Mouse (Mus musculus): ENCODE measurements around the gene Matk.

DNA sequence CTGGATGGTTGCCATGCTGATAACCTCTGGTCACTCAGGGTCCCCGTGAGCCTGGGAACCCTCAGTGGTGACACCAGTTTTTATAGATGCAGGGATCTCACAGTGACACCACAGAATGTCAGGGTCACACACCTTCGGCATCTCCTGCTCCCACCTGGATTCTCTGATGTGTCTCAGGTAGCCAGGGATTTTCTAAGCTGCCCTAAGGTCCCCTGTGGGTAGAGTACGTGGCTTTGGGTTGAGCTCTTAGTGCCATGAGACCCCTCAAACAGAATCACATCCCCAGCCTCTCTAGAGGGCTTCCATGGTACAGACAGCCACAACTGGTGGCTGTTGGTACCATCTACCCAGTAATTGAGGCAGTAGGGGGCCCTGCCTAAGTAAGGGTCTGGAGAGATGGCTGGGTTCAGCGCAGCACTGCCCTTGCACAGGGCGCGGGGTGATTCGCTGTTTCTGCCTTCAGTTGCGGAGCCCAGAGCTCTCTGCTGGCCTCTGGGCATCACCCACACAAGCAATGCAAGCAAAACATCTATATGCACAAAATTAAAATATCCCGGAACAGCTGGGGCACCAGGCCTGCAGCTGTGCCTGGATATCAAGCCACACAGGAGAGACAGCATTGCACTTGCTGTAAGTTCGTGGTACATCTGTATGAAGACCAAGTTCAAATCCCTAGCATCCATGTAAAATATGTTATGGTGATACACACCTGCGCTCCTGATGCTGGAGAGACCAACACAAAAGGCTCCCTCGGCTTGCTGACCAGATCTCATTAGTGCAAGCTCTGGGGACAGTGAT is 16.1 kb upstream of the Matk start:
- no peak for TF ChIP-seq CTCF (conservative IDR thresholded peaks at IDR 0.05; ENCODE audit: low read length)
- TF ChIP-seq POU5F1 (IDR thresholded peaks at IDR 0.05; ENCODE audit: borderline replicate concordance, low read length) = no peak
